Mouse (Mus musculus) CH12.LX (cell line): ENCODE results near the gene 9530077C05Rik. TPM values are rescaled to one million over a fixed set of nuclear protein-coding genes. Genes with fewer than 3 reads are reported as not detected.

Experiments
- DNase-seq: peaks from one replicate; pipeline ENCODE4 v3.0.0-alpha.2; 2013; ENCODE audit errors: extremely low read depth
- H3K27ac ChIP-seq: 2 replicates; pipeline ENCODE4 v1.5.1; 2012; ENCODE audit warnings: low read depth, mild to moderate bottlenecking, control low read depth, moderate library complexity; ENCODE audit not compliant: insufficient read depth
- H3K27me3 ChIP-seq: replicated peaks from 2 replicates; pipeline ENCODE3; 2012; ENCODE audit warnings: inconsistent platforms
- H3K36me3 ChIP-seq, 2 experiments: replicated peaks in 1 of 2; 2 replicates each; pipeline versions ENCODE3 to v1.6.1; 2012; ENCODE audit warnings: inconsistent platforms in 1 of 2, low read length in 1 of 2, mild to moderate bottlenecking in 1 of 2, mixed read lengths in 1 of 2, moderate library complexity in 1 of 2; ENCODE audit not compliant: control insufficient read depth in 1 of 2, insufficient read depth in 1 of 2
- H3K4me1 ChIP-seq, 2 experiments: 2 replicates each; pipeline ENCODE4 v1.6.1; 2012; ENCODE audit warnings: inconsistent platforms in 1 of 2, moderate library complexity in 1 of 2; ENCODE audit not compliant: insufficient read depth in 2 of 2, control insufficient read depth in 1 of 2
- H3K4me2 ChIP-seq: 2 replicates; pipeline ENCODE4 v1.6.1; 2012; ENCODE audit warnings: low read depth, mild to moderate bottlenecking, control low read depth; ENCODE audit not compliant: poor library complexity, insufficient read depth, severe bottlenecking
- H3K4me3 ChIP-seq, 3 experiments: fragments of 150-350 bp in 1 of 3; sonication (generic) in 1 of 3; replicated peaks in 1 of 3; 2 replicates each; pipeline versions ENCODE3 to v1.5.1; 2011 to 2012; ENCODE audit warnings: low read depth in 2 of 3, low read length in 2 of 3, mild to moderate bottlenecking in 2 of 3, moderate library complexity in 2 of 3, control low read depth in 1 of 3, improper control_type of control experiment in 1 of 3, inconsistent platforms in 1 of 3, mixed read lengths in 1 of 3; ENCODE audit not compliant: poor library complexity in 1 of 3
- H3K79me2 ChIP-seq: replicated peaks from 2 replicates; pipeline ENCODE4 v1.6.1; 2012; ENCODE audit warnings: mild to moderate bottlenecking, moderate library complexity; ENCODE audit not compliant: control insufficient read depth, poor library complexity, insufficient read depth, severe bottlenecking; ENCODE audit errors: extremely low read depth
- H3K9ac ChIP-seq: 2 replicates; pipeline ENCODE4 v1.6.1; 2012; ENCODE audit warnings: low read depth, mild to moderate bottlenecking, control low read depth, moderate library complexity; ENCODE audit not compliant: insufficient read depth
- H3K9me3 ChIP-seq: replicated peaks from 2 replicates; pipeline ENCODE3; 2012; ENCODE audit warnings: low read length, inconsistent platforms, mixed read lengths
- BHLHE40 ChIP-seq: IDR thresholded peaks from 2 replicates; pipeline ENCODE4 v1.6.1; 2011; ENCODE audit warnings: mild to moderate bottlenecking, low read depth, low read length, improper control_type of control experiment
- CHD1 ChIP-seq: IDR thresholded peaks from 2 replicates; pipeline ENCODE4 v1.6.1; 2012; ENCODE audit warnings: low read depth, low read length, improper control_type of control experiment, inconsistent platforms
- CHD2 ChIP-seq: IDR thresholded peaks from 2 replicates; pipeline ENCODE4 v1.6.1; 2011; ENCODE audit warnings: low read length, improper control_type of control experiment
- CTCF ChIP-seq, 2 experiments: IDR thresholded peaks in 1 of 2; conservative IDR thresholded peaks in 1 of 2; 2 replicates each; pipeline ENCODE4 v1.5.1; 2011 to 2012; ENCODE audit warnings: low read depth in 2 of 2, low read length in 2 of 2, improper control_type of control experiment in 1 of 2, inconsistent platforms in 1 of 2, mild to moderate bottlenecking in 1 of 2, moderate library complexity in 1 of 2
- EP300 ChIP-seq: IDR thresholded peaks from 2 replicates; pipeline ENCODE4 v1.6.1; 2011; ENCODE audit warnings: low read length, improper control_type of control experiment
- ETS1 ChIP-seq: conservative IDR thresholded peaks from 2 replicates; pipeline ENCODE4 v1.6.1; 2012; ENCODE audit warnings: low read depth, mild to moderate bottlenecking, inconsistent platforms, low read length, improper control_type of control experiment, moderate library complexity
- GABPA ChIP-seq: IDR thresholded peaks from 2 replicates; pipeline ENCODE4 v1.6.1; 2012; ENCODE audit warnings: low read depth, low read length, improper control_type of control experiment, inconsistent platforms; ENCODE audit not compliant: insufficient replicate concordance
- IRF4 ChIP-seq: IDR thresholded peaks from 2 replicates; pipeline ENCODE4 v1.6.1; 2014; ENCODE audit warnings: low read depth, mild to moderate bottlenecking, inconsistent platforms, low read length, improper control_type of control experiment
- KAT2A ChIP-seq: IDR thresholded peaks from 2 replicates; pipeline ENCODE4 v1.6.1; 2012; ENCODE audit warnings: low read length, improper control_type of control experiment, inconsistent platforms; ENCODE audit not compliant: insufficient replicate concordance
- MAX ChIP-seq: IDR thresholded peaks from 2 replicates; pipeline ENCODE4 v1.6.1; 2011; ENCODE audit warnings: low read length, improper control_type of control experiment
- MAZ ChIP-seq: IDR thresholded peaks from 2 replicates; pipeline ENCODE4 v1.6.1; 2012; ENCODE audit warnings: low read depth, mild to moderate bottlenecking, inconsistent platforms, low read length, improper control_type of control experiment, moderate library complexity
- MYC ChIP-seq: IDR thresholded peaks from 2 replicates; pipeline ENCODE4 v1.6.1; 2011; ENCODE audit warnings: low read depth, mild to moderate bottlenecking, improper control_type of control experiment, low read length
- NELFE ChIP-seq: IDR thresholded peaks from 2 replicates; pipeline ENCODE4 v1.6.1; 2011; ENCODE audit warnings: low read depth, low read length, improper control_type of control experiment
- NRF1 ChIP-seq: IDR thresholded peaks from 2 replicates; pipeline ENCODE4 v1.6.1; 2014; ENCODE audit warnings: low read depth, mild to moderate bottlenecking, inconsistent platforms, low read length, improper control_type of control experiment, moderate library complexity
- POLR2AphosphoS2 ChIP-seq: IDR thresholded peaks from 2 replicates; pipeline ENCODE4 v1.6.1; 2011; ENCODE audit warnings: low read depth, low read length, improper control_type of control experiment
- RAD21 ChIP-seq: IDR thresholded peaks from 2 replicates; pipeline ENCODE4 v1.6.1; 2011; ENCODE audit warnings: low read depth, mild to moderate bottlenecking, low read length, improper control_type of control experiment, moderate library complexity
- TCF12 ChIP-seq: IDR thresholded peaks from 2 replicates; pipeline ENCODE4 v1.6.1; 2014; ENCODE audit warnings: low read depth, mild to moderate bottlenecking, inconsistent platforms, low read length, improper control_type of control experiment
- USF1 ChIP-seq: IDR thresholded peaks from 2 replicates; pipeline ENCODE4 v1.6.1; 2014; ENCODE audit warnings: low read depth, mild to moderate bottlenecking, inconsistent platforms, low read length, improper control_type of control experiment
- ZC3H11A ChIP-seq: IDR thresholded peaks from 2 replicates; pipeline ENCODE4 v1.6.1; 2012; ENCODE audit warnings: low read depth, mild to moderate bottlenecking, inconsistent platforms, low read length, improper control_type of control experiment
- ZKSCAN1 ChIP-seq: IDR thresholded peaks from 2 replicates; pipeline ENCODE4 v1.6.1; 2012; ENCODE audit warnings: low read depth, inconsistent platforms, low read length, improper control_type of control experiment, borderline replicate concordance
- dilution Hi-C: fragments of 300-500 bp; cut with MboI; formaldehyde crosslinking; loops from 2 replicates; pipeline ENCODE4 v1.14.3; 2020; ENCODE audit warnings: low sequenced_read_pairs; ENCODE audit not compliant: extremely low pct_unique_long_range_greater_than_20kb, extremely low pct_ligation_motif_present
- in situ Hi-C: fragments of 300-500 bp; cut with MboI; formaldehyde crosslinking; loops from 3 replicates; pipeline ENCODE4 v1.14.3; 2019; ENCODE audit warnings: low sequenced_read_pairs, low pct_ligation_motif_present, low pct_unique_long_range_greater_than_20kb, mixed read lengths
- polyA plus RNA-seq: library from polyadenylated mRNA; unstranded; fragments of >175 nt; gene quantifications from 2 replicates; pipeline ENCODE4 v1.2.1, GENCODE M21; 2012; ENCODE audit warnings: low read depth; ENCODE audit not compliant: insufficient read length
- total RNA-seq, 2 experiments: library from RNA; depleted of rRNA; stranded (reverse); fragments of 300-350 nt in 1 of 2; fragments of >200 nt in 1 of 2; gene quantifications; 2 replicates each; pipeline ENCODE4 v1.2.3; 2012 to 2014

9530077C05Rik gene
- total and polyA plus RNA-seq, 3 experiments, result 0.71 to 1.4 (median 0.93) TPM

GRCm38 (mm10) chr9:22417547-22417946, 6.2 kb downstream of the 9530077C05Rik start:
- TF ChIP-seq TCF12 (no peak), IRF4 (no peak), MYC (no peak), CHD1 (no peak), EP300 (no peak), USF1 (no peak), NELFE (no peak), KAT2A (no peak), MAZ (no peak), ZKSCAN1 (no peak), GABPA (no peak), POLR2AphosphoS2 (no peak)
- dilution Hi-C loops, result no loop called here
- H3K4me3 ChIP-seq, result no peak overlapping the region
- no peaks in the 10 kb centered on the region for H3K79me2 ChIP-seq
- H3K4me2 ChIP-seq, result no peak overlapping the region
- in situ Hi-C loops, result no loop called here
- no peak overlapping the region for H3K27ac ChIP-seq
- DNase-seq, result no peak
- H3K4me1 ChIP-seq, result peaks cover 0 to 3% of the 10 kb centered on the region in 2 experiments; a peak in 1 of 4 replicates
- no peaks in the 10 kb centered on the region for H3K9me3 ChIP-seq
- H3K36me3 ChIP-seq, result no peaks in the 10 kb centered on the region
- H3K27me3 ChIP-seq, result peaks cover 2% of the 10 kb centered on the region
- H3K9ac ChIP-seq, result no peak overlapping the region

- Histone ChIP-seq H3K9me3 (no peaks in the 10 kb centered on the region), H3K36me3 (no peaks in the 10 kb centered on the region), H3K27ac (no peak overlapping the region), H3K4me1 (peaks cover 0 to 3% of the 10 kb centered on the region in 2 experiments; a peak in 1 of 4 replicates), H3K4me2 (no peak overlapping the region), H3K27me3 (no peaks in the 10 kb centered on the region), H3K4me3 (no peak overlapping the region), H3K79me2 (no peaks in the 10 kb centered on the region), H3K9ac (no peak overlapping the region)
- no peak for DNase-seq
- TF ChIP-seq POLR2AphosphoS2, result no peak
- TF ChIP-seq BHLHE40, result no peak
- TF ChIP-seq RAD21, result no peak
- TF ChIP-seq CTCF (conservative IDR thresholded peaks at IDR 0.05 in 1 of 2, IDR thresholded peaks at IDR 0.05 in 1 of 2; ENCODE audit: low read depth in 2 of 2, low read length in 2 of 2), result no peak
- TF ChIP-seq KAT2A, result no peak
- no peak for TF ChIP-seq NRF1
- no peak for TF ChIP-seq ZC3H11A
- TF ChIP-seq USF1, result no peak
- no peak for TF ChIP-seq ETS1
- no peak for TF ChIP-seq CHD2
- no peak for TF ChIP-seq MAX
- dilution Hi-C loops, result no loop called here
- in situ Hi-C loops, result no loop called here
Observed at GRCm38 (mm10) chr9:22419877-22420276, 8.6 kb downstream of the 9530077C05Rik start.
